ENCODE assay signal across 9 mouse cellular contexts in genomic region chr16:21321188-21322070, GRCm38 (mm10).
DNase-seq lines count a peak whose midpoint lies in the region; ATAC-seq and TF ChIP-seq lines count a peak whose summit lies in the region.
"Had no signal": no experiment of that assay in that cellular context is flagged by ENCODE, and none has a peak within 500 bp of the region (broad histone marks: within the 10 kb centered on the region; RNA-seq: fewer than 3 reads in every experiment).

No protein-coding gene starts in this region.

- 53% methylated on average over 18 of the region's 18 CpGs for WGBS in lung, postnatal 0 days
- 43% methylated on average over 18 of the region's 18 CpGs for WGBS in embryonic facial prominence, embryonic 10.5 days
- 59% methylated on average over 18 of the region's 18 CpGs for WGBS in liver, embryonic 14.5 days (ENCODE audit: insufficient replicate concordance)

- no peak overlapping the region for H3K9ac ChIP-seq in lung, postnatal 0 days (replicated peaks; ENCODE audit: low read depth)
- no peak overlapping the region for H3K9ac ChIP-seq in liver, embryonic 14.5 days (replicated peaks)

- H3K9me3 ChIP-seq in lung, postnatal 0 days (ENCODE audit: low read length), result no peaks in the 10 kb centered on the region
- H3K9me3 ChIP-seq in embryonic facial prominence, embryonic 10.5 days, result no peaks in the 10 kb centered on the region
- no peaks in the 10 kb centered on the region for H3K9me3 ChIP-seq in liver, embryonic 14.5 days (ENCODE audit: control insufficient read depth, low read length)
- H3K9me3 ChIP-seq: G1E had no signal

- TF ChIP-seq EP300 in lung, postnatal 0 days (IDR thresholded peaks at IDR 0.05), result no peak
- no peak for TF ChIP-seq EP300 in liver, embryonic 14.5 days (IDR thresholded peaks at IDR 0.05; ENCODE audit: low read depth)

- peak; percentile 59 for TF ChIP-seq CTCF in lung, postnatal 0 days (IDR thresholded peaks at IDR 0.05)
- TF ChIP-seq CTCF in liver, embryonic 14.5 days (IDR thresholded peaks at IDR 0.05; ENCODE audit: low read depth), result peak; percentile 64

- ATAC-seq in lung, postnatal 0 days, result no peak
- ATAC-seq in liver, embryonic 14.5 days (ENCODE audit: insufficient read depth), result no peak
- ATAC-seq in megakaryocyte, adult 5-6 weeks (ENCODE audit: poor library complexity, severe bottlenecking), result no peak

- no peaks in the 10 kb centered on the region for H3K36me3 ChIP-seq in lung, postnatal 0 days (ENCODE audit: insufficient read depth, low read length)
- no peaks in the 10 kb centered on the region for H3K36me3 ChIP-seq in embryonic facial prominence, embryonic 10.5 days (replicated peaks)
- H3K36me3 ChIP-seq in liver, embryonic 14.5 days (replicated peaks; ENCODE audit: control insufficient read depth, insufficient read depth, low read depth), result no peaks in the 10 kb centered on the region
- H3K36me3 ChIP-seq: G1E had no signal

- H3K27me3 ChIP-seq in lung, postnatal 0 days (replicated peaks; ENCODE audit: insufficient read depth, low read length), result no peaks in the 10 kb centered on the region
- 0 out of 2 replicates have a peak, but pooled peaks cover 14% of the 10 kb centered on the region for H3K27me3 ChIP-seq in embryonic facial prominence, embryonic 10.5 days (replicated peaks; ENCODE audit: low read depth, poor library complexity, severe bottlenecking)
- H3K27me3 ChIP-seq in liver, embryonic 14.5 days (ENCODE audit: control insufficient read depth, insufficient read depth, low read length), result no peaks in the 10 kb centered on the region

- no peak overlapping the region for H3K27ac ChIP-seq in lung, postnatal 0 days (ENCODE audit: low read length)
- peak overlapping the region; percentile 45 for H3K27ac ChIP-seq in embryonic facial prominence, embryonic 10.5 days (replicated peaks)
- H3K27ac ChIP-seq in liver, embryonic 14.5 days, result no peak overlapping the region

- no peak overlapping the region for H3K4me3 ChIP-seq in lung, postnatal 0 days (ENCODE audit: low read depth, low read length)
- H3K4me3 ChIP-seq in embryonic facial prominence, embryonic 10.5 days, result no peak overlapping the region
- no peak overlapping the region for H3K4me3 ChIP-seq in liver, embryonic 14.5 days (ENCODE audit: insufficient read depth in 1 of 2, low read depth in 2 of 2, low read length in 2 of 2)

- H3K4me1 ChIP-seq in lung, postnatal 0 days (ENCODE audit: insufficient read depth, low read depth, low read length), result peaks cover 9% of the 10 kb centered on the region; the same call in 1 of the 2 replicates
- peaks cover 55% of the 10 kb centered on the region for H3K4me1 ChIP-seq in embryonic facial prominence, embryonic 10.5 days
- peaks cover 0 to 6% of the 10 kb centered on the region in 2 experiments; a peak in 2 of 4 replicates for H3K4me1 ChIP-seq in liver, embryonic 14.5 days (replicated peaks; ENCODE audit: control insufficient read depth in 2 of 2, insufficient read depth in 2 of 2, low read length in 1 of 2)

- H3K4me2 ChIP-seq in lung, postnatal 0 days (replicated peaks; ENCODE audit: low read depth, low read length), result no peak overlapping the region
- no peak overlapping the region for H3K4me2 ChIP-seq in liver, embryonic 14.5 days (ENCODE audit: low read depth)

- DNase-seq in gastrocnemius, postnatal 10 days, result peak; percentile 53
- no peak for DNase-seq in gastrocnemius, adult 18-20 months (ENCODE audit: low spot score)
- no peak for DNase-seq in lung, postnatal 0 days (ENCODE audit: low spot score)
- no peak for DNase-seq in lung, postnatal 14 days
- DNase-seq in embryonic facial prominence, embryonic 10.5 days (ENCODE audit: low spot score), result peak; percentile 54
- DNase-seq in liver, embryonic 14.5 days (ENCODE audit: low read depth in 3 of 3, low spot score in 3 of 3), result no peak
- DNase-seq in natural killer cell, adult 2 months (ENCODE audit: low spot score in 2 of 2), result no peak

Comparison
In these comparisons a context has a peak if more than half of its experiments do, and no peak if none do; other contexts are left out.
1. DNase-seq: peak in gastrocnemius, postnatal 10 days (single experiment) and embryonic facial prominence, embryonic 10.5 days (single experiment); none in gastrocnemius, adult 18-20 months (single experiment), lung, postnatal 0 days (single experiment), lung, postnatal 14 days (single experiment), liver, embryonic 14.5 days (0 of 3) and natural killer cell, adult 2 months (0 of 2).